Mouse (Mus musculus) liver, adult 2 months (tissue): ENCODE measurements around the gene Arf6. TPM values are rescaled to one million over a fixed set of nuclear protein-coding genes. Genes with fewer than 3 reads are reported as not detected.
A peak's percentile ranks its signal among the peaks of the same experiment; 100 is the strongest.
"Not testable (repeated sequence)": the region's sequence is repeated elsewhere in the genome, so short reads cannot be mapped to it uniquely, and the experiment has no call there.

ENCODE experiments used
- DNase-seq: peaks from one replicate; pipeline ENCODE4 v3.0.0-alpha.2; 2011; ENCODE audit warnings: low read depth, low spot score; ENCODE audit errors: extremely low read depth
- H3K27ac ChIP-seq: fragments of 200-500 bp; replicated peaks from 2 replicates; pipeline ENCODE4 v1.5.1; 2012; ENCODE audit warnings: low read depth, mild to moderate bottlenecking, control low read depth, inconsistent platforms, low read length; ENCODE audit not compliant: insufficient read depth
- H3K27me3 ChIP-seq: fragments of 200-500 bp; 2 replicates; pipeline ENCODE4 v1.6.1; 2012; ENCODE audit warnings: mild to moderate bottlenecking, moderate library complexity, low read length, inconsistent platforms; ENCODE audit not compliant: control insufficient read depth, insufficient read depth
- H3K36me3 ChIP-seq: fragments of 200-500 bp; 2 replicates; pipeline ENCODE4 v1.6.1; 2012; ENCODE audit warnings: low read length, inconsistent platforms; ENCODE audit not compliant: control insufficient read depth, insufficient read depth
- H3K4me1 ChIP-seq: fragments of 200-500 bp; 2 replicates; pipeline ENCODE4 v1.6.1; 2011; ENCODE audit warnings: low read length; ENCODE audit not compliant: control insufficient read depth, insufficient read depth
- H3K4me3 ChIP-seq: fragments of 200-500 bp; 2 replicates; pipeline ENCODE4 v1.5.1; 2011; ENCODE audit warnings: low read depth, mild to moderate bottlenecking, control low read depth, low read length, moderate library complexity; ENCODE audit not compliant: insufficient read depth
- H3K79me2 ChIP-seq: fragments of 200-500 bp; 2 replicates; pipeline ENCODE4 v1.6.1; 2012; ENCODE audit warnings: inconsistent platforms, mild to moderate bottlenecking, low read length, moderate library complexity; ENCODE audit not compliant: control insufficient read depth, insufficient read depth
- H3K9ac ChIP-seq: fragments of 200-500 bp; 2 replicates; pipeline ENCODE4 v1.6.1; 2012; ENCODE audit warnings: low read depth, mild to moderate bottlenecking, control low read depth, inconsistent platforms, low read length
- CTCF ChIP-seq: fragments of 200-500 bp; IDR thresholded peaks from 2 replicates; pipeline ENCODE4 v1.5.1; 2011; ENCODE audit warnings: low read depth, low read length, control low read depth
- POLR2A ChIP-seq: fragments of 200-500 bp; IDR thresholded peaks from 2 replicates; pipeline ENCODE4 v1.6.1; 2011; ENCODE audit warnings: low read length, control low read depth; ENCODE audit not compliant: insufficient read depth; ENCODE audit errors: extremely low read depth
- WGBS: fragments of 180-500 bp; shearing (Covaris S2); methylation state at CpG from one replicate; pipeline ENCODE4 v1.1.7; 2018; 5-methylcytosine and 5-hydroxymethylcytosine counted together
- polyA plus RNA-seq: library from polyadenylated mRNA; depleted of rRNA; stranded (reverse); fragments of >200 nt; gene quantifications from 2 replicates; pipeline ENCODE4 v1.2.3, GENCODE M21; 2012
- total RNA-seq: library from RNA; depleted of rRNA; stranded (reverse); fragments of >200 nt; gene quantifications from 2 replicates; pipeline ENCODE4 v1.2.3, GENCODE M21; 2014

The Arf6 gene
- total and polyA plus RNA-seq, 2 experiments, result 40.7 to 62.7 TPM

DNA sequence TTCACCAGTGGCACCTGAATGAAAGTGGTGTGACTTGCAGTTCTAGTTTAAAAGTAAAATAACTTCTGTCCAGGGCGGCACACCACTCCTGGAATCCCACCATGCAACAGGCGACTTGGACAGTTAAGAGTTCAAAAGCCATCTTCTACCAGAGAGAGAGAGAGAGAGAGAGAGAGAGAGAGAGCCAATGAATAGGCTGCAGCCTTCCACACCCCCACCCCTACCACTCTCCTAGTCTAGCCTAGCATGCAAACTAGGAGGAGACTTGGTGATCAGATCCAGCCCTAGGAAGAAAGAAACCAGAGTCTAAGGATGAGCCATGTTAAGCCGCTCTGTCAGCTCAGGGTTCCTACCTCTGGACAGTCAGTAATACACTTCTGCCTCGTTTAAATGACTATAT is 9.6 kb upstream of the Arf6 start:
- Histone ChIP-seq H3K27me3 (no peaks in the 10 kb centered on the region), H3K27ac (no peak overlapping the region), H3K79me2 (no peaks in the 10 kb centered on the region), H3K4me1 (peaks cover 5% of the 10 kb centered on the region; the same call in 1 of the 2 replicates), H3K36me3 (no peaks in the 10 kb centered on the region), H3K9ac (no peak overlapping the region), H3K4me3 (no peak overlapping the region)
- TF ChIP-seq POLR2A (no peak), CTCF (no peak)
- WGBS, result 45% methylated on average over 4 of the region's 4 CpGs
- DNase-seq, result no peak

DNA sequence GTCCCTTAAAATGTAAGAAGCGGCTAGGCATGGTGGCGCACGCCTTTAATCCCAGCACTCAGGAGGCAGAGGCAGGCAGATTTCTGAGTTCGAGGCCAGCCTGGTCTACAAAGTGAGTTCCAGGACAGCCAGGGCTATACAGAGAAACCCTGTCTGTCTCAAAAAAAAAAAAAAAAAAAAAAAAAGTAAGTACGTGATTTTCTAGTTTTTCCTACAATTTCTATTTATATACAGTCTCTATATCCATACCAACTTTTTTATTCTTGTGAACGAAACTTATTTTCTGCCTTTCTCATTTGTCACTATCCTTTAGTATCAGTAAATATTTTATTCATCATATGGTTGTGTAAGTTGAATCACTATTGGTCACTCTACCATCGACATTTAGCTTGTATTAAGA is 8.8 kb upstream of the Arf6 start:
- not testable (repeated sequence) for H3K4me1 ChIP-seq, H3K4me3 ChIP-seq, H3K36me3 ChIP-seq, DNase-seq, H3K27me3 ChIP-seq, H3K79me2 ChIP-seq, H3K27ac ChIP-seq, H3K9ac ChIP-seq
- WGBS, result 95% methylated on average over 7 of the region's 7 CpGs

DNA sequence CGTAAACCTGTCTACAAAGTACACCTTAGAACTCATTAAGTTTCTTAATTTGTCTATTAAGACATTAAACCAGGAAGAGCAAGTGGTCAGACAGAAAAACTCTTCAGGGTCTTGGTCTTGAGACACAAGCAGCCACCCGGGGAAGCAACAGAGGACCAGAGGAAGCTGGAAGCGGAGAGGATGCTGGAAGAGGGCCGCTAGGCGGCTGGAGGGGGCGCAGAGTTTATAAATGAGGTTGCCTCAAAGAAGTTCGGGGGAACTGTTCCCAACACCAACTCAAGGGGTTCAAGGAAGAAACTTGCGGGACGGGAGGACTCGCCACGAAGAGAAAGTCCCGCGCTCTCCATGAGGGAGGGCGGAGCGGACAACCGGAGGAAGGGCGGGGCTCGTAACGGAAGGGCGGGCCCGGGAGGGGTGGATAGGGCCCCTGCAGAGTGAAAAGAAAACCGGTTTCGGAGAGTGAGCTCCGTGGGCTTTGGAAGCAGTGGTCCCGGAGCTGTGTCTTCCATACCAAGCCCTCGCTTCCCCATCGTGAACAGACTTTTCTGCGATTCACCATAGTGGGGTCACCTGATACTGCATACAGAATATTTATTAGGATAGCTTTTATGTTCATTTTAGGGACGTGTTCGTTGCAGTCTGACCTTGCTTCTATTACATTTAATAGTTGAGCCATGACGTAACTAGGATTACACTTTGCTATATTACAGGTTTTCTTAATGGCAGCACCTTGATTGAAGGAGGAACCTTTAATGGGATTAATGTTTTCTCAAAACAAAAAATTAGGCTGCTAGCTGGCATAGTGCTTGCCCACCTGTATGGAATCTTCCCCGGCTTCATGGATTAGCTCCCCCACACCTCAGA is 7.8 kb upstream of the Arf6 start:
- peak overlapping the region; percentile 67 for H3K27ac ChIP-seq
- H3K79me2 ChIP-seq, result no peaks in the 10 kb centered on the region
- no peaks in the 10 kb centered on the region for H3K27me3 ChIP-seq
- peak overlapping the region; percentile 74 for H3K9ac ChIP-seq
- H3K4me3 ChIP-seq, result peak overlapping the region; percentile 82
- peaks cover 7% of the 10 kb centered on the region; the same call in 1 of the 2 replicates for H3K4me1 ChIP-seq
- peak; percentile 60 for DNase-seq
- peak; percentile 83 for TF ChIP-seq POLR2A
- peak; percentile 16; the same call in 1 of the 2 replicates for TF ChIP-seq CTCF
- 4% methylated on average over 32 of the region's 32 CpGs for WGBS
- H3K36me3 ChIP-seq, result no peaks in the 10 kb centered on the region

DNA sequence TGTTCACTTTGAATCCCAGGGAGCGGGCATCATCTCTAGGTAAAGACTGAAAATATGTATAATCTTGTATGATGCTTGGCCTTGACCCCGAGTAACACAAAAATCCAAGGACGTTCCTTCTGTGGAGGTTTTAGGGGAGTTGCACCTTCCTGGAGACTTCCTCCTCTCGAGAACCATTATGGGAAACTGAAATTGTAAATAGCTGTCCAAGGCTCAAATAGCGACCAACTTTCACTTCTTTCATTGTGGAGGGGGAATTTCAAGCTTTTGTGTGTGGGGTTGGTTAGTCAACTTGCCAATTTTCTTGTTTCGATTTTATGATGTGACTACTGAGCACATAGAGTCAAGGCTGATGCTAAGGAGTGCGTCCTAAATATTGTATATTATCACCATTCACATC is 6.2 kb upstream of the Arf6 start:
- DNase-seq, result no peak
- H3K4me1 ChIP-seq, result peaks cover 7% of the 10 kb centered on the region; the same call in 1 of the 2 replicates
- no peak for TF ChIP-seq POLR2A
- no peak for TF ChIP-seq CTCF
- H3K4me3 ChIP-seq, result no peak overlapping the region
- no peaks in the 10 kb centered on the region for H3K27me3 ChIP-seq
- no peak overlapping the region for H3K27ac ChIP-seq
- no peak overlapping the region for H3K9ac ChIP-seq
- H3K79me2 ChIP-seq, result no peaks in the 10 kb centered on the region
- 84% methylated on average over 7 of the region's 7 CpGs for whole genome bisulfite sequencing
- H3K36me3 ChIP-seq, result no peaks in the 10 kb centered on the region

DNA sequence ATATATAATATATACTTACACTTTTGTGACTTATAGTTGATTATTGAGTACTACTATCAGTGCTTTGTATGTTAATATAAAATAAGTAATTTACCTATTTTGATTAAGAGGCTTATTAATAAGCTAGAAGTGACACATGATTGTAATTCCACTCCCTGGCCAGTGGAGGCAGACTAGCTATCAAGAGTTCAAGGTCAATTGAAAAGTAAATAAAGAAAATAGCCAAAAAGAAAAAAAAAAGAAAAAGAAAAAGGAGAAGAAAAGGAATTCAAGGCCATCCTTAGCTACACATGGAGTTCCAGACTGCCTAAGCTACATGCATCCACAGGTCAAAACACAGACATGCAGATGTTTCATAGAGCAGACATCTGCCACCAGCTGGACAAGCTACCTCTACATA is 5.5 kb upstream of the Arf6 start:
- Histone ChIP-seq H3K27me3 (no peaks in the 10 kb centered on the region), H3K36me3 (no peaks in the 10 kb centered on the region), H3K4me3 (no peak overlapping the region), H3K9ac (no peak overlapping the region), H3K27ac (peak overlapping the region; percentile 46; the same call in 1 of the 2 replicates), H3K4me1 (peaks cover 8% of the 10 kb centered on the region; the same call in 1 of the 2 replicates), H3K79me2 (no peaks in the 10 kb centered on the region)
- no peak for DNase-seq
- TF ChIP-seq CTCF (no peak), POLR2A (no peak)

DNA sequence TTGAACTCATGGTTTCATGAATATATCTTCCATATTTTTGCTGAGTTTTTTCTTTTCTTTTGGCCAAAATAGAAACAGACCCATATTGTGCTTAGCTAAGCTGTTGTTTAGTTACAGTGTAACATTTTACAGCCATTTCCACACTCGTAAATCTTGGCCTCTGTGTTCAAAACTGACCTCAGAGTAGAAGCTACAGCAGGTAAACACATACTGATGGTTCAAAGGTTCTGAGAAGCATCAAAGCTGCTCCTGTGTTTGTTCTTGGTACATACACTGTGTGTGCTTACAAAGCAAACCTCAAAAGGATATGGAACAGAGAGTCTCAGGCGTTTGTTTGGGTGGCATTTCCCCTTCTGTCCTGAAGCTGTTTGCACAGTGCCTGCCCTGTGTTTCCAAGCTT is 4.4 kb upstream of the Arf6 start:
- peak; percentile 90 for DNase-seq
- 0 out of 2 replicates have a peak overlapping the region, but pooled peaks have one; percentile 18 for H3K9ac ChIP-seq
- H3K4me3 ChIP-seq, result no peak overlapping the region
- peak overlapping the region; percentile 78 for H3K27ac ChIP-seq
- peaks cover 8% of the 10 kb centered on the region; the same call in 1 of the 2 replicates for H3K4me1 ChIP-seq
- no peaks in the 10 kb centered on the region for H3K36me3 ChIP-seq
- no peak for TF ChIP-seq CTCF
- TF ChIP-seq POLR2A, result no peak
- peaks cover 6% of the 10 kb centered on the region for H3K79me2 ChIP-seq
- no peaks in the 10 kb centered on the region for H3K27me3 ChIP-seq
- WGBS, result 13% methylated on average over 2 of the region's 2 CpGs
